In the genomic region with DNA sequence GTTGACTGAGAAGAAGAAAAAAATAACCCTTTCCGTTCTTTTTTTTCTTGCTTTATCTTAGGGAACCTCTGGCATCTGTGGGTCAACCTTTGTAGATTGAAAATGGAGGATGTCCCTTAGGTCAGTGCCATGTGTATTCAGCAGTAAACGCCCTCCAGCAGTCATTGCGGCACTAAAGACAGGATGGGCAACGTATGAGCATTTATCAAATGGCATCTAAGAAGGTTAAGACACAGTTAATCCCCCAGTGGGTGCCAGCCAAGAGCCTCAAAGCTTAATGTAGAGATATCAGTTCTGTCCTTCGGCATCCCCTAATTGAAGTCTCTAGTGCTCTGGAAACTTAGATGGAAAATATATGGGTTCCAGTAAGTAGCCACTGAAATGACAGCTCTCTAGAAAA, we compare ENCODE assay signal across 8 mouse cellular contexts. TPM values are rescaled to one million over a fixed set of nuclear protein-coding genes. Genes with fewer than 3 reads are reported as not detected.
A peak's percentile ranks its signal among the peaks of the same experiment; 100 is the strongest.
DNase-seq lines count a peak whose midpoint lies in the region; ATAC-seq and TF ChIP-seq lines count a peak whose summit lies in the region.

No protein-coding gene starts in this region.

- H3ac ChIP-seq in myocyte (ENCODE audit: control insufficient read depth, insufficient read length): no peak overlapping the region

- no peaks in the 10 kb centered on the region for H3K9me3 ChIP-seq in kidney, embryonic 16.5 days (ENCODE audit: low read length)
- no peaks in the 10 kb centered on the region for H3K9me3 ChIP-seq in embryonic facial prominence, embryonic 14.5 days (ENCODE audit: control insufficient read depth, low read length)
- no peaks in the 10 kb centered on the region for H3K9me3 ChIP-seq in intestine, embryonic 14.5 days (ENCODE audit: control insufficient read depth, low read length)

- no peak for ATAC-seq in kidney, embryonic 16.5 days (ENCODE audit: low FRiP score, low TSS enrichment)
- ATAC-seq in embryonic facial prominence, embryonic 14.5 days (ENCODE audit: low read depth): no peak
- no peak for ATAC-seq in intestine, embryonic 14.5 days (replicated peaks; ENCODE audit: low FRiP score, low TSS enrichment, low read depth)

- WGBS in kidney, embryonic 16.5 days: 47% methylated on average over 5 of the region's 5 CpGs
- 23% methylated on average over 5 of the region's 5 CpGs for WGBS in embryonic facial prominence, embryonic 14.5 days
- 45% methylated on average over 5 of the region's 5 CpGs for WGBS in intestine, embryonic 14.5 days

- no peak for DNase-seq in kidney, adult 8-10 months
- no peak for DNase-seq in embryonic facial prominence, embryonic 14.5 days (ENCODE audit: low spot score)
- DNase-seq in intestine, embryonic 14.5 days (ENCODE audit: low spot score): no peak
- no peak for DNase-seq in yolk sac, embryonic 10.5 days (ENCODE audit: low spot score)
- DNase-seq in left cerebral cortex, adult 8-10 months (ENCODE audit: low spot score in 2 of 2): no peak
- DNase-seq in urinary bladder, adult 2 months (ENCODE audit: low spot score): no peak

- H3K79me2 ChIP-seq in myocyte (ENCODE audit: control insufficient read depth, insufficient read depth): peaks cover 42% of the 10 kb centered on the region

- H3K9ac ChIP-seq in kidney, embryonic 16.5 days (replicated peaks; ENCODE audit: low read length): peak overlapping the region; percentile 53
- peak overlapping the region; percentile 84 for H3K9ac ChIP-seq in embryonic facial prominence, embryonic 14.5 days (ENCODE audit: low read depth, low read length)
- H3K9ac ChIP-seq in intestine, embryonic 14.5 days (ENCODE audit: low read length): peak overlapping the region; percentile 74

- H3K4me3 ChIP-seq in kidney, embryonic 16.5 days (ENCODE audit: low read length): peak overlapping the region; percentile 68
- H3K4me3 ChIP-seq in embryonic facial prominence, embryonic 14.5 days (ENCODE audit: low read depth, low read length): peak overlapping the region; percentile 63
- H3K4me3 ChIP-seq in intestine, embryonic 14.5 days (ENCODE audit: low read depth, low read length): peak overlapping the region; percentile 62
- peak overlapping the region; percentile 85 for H3K4me3 ChIP-seq in myocyte

- H3K36me3 ChIP-seq in kidney, embryonic 16.5 days (ENCODE audit: insufficient read depth, low read length): no peaks in the 10 kb centered on the region
- H3K36me3 ChIP-seq in embryonic facial prominence, embryonic 14.5 days (ENCODE audit: control insufficient read depth, insufficient read depth, low read length): no peaks in the 10 kb centered on the region
- no peaks in the 10 kb centered on the region for H3K36me3 ChIP-seq in intestine, embryonic 14.5 days (ENCODE audit: control insufficient read depth, insufficient read depth, low read length)
- H3K36me3 ChIP-seq in myocyte (ENCODE audit: control insufficient read depth, insufficient read depth): no peaks in the 10 kb centered on the region

- no peak for TF ChIP-seq POLR2A in myocyte (IDR thresholded peaks at IDR 0.05; ENCODE audit: insufficient read length, low read depth)

- H3K4me2 ChIP-seq in kidney, embryonic 16.5 days (replicated peaks; ENCODE audit: low read depth, low read length): peak overlapping the region; percentile 82
- peak overlapping the region; percentile 91 for H3K4me2 ChIP-seq in embryonic facial prominence, embryonic 14.5 days (ENCODE audit: low read depth, low read length)
- H3K4me2 ChIP-seq in intestine, embryonic 14.5 days (ENCODE audit: low read length): peak overlapping the region; percentile 91
- H3K4me2 ChIP-seq in myocyte (ENCODE audit: low read depth): peak overlapping the region; percentile 97

- no peaks in the 10 kb centered on the region for H3K27me3 ChIP-seq in kidney, embryonic 16.5 days (ENCODE audit: insufficient read depth, low read length)
- no peaks in the 10 kb centered on the region for H3K27me3 ChIP-seq in embryonic facial prominence, embryonic 14.5 days (replicated peaks; ENCODE audit: control insufficient read depth, insufficient read depth, low read length)
- no peaks in the 10 kb centered on the region for H3K27me3 ChIP-seq in intestine, embryonic 14.5 days (replicated peaks; ENCODE audit: control insufficient read depth, insufficient read depth, low read length)
- H3K27me3 ChIP-seq in myocyte (ENCODE audit: control insufficient read depth, insufficient read depth, insufficient read length): no peaks in the 10 kb centered on the region

- peak overlapping the region; percentile 94; the same call in 1 of the 2 replicates for H3K27ac ChIP-seq in kidney, embryonic 16.5 days (ENCODE audit: low read length)
- H3K27ac ChIP-seq in embryonic facial prominence, embryonic 14.5 days (replicated peaks; ENCODE audit: low read depth, low read length): peak overlapping the region; percentile 97
- no peak overlapping the region for H3K27ac ChIP-seq in intestine, embryonic 14.5 days (ENCODE audit: low read depth)

- peaks cover 44% of the 10 kb centered on the region for H3K4me1 ChIP-seq in kidney, embryonic 16.5 days (ENCODE audit: insufficient read depth, low read length)
- peaks cover 25% of the 10 kb centered on the region for H3K4me1 ChIP-seq in embryonic facial prominence, embryonic 14.5 days (ENCODE audit: control insufficient read depth, insufficient read depth, low read length)
- peaks cover 28% of the 10 kb centered on the region for H3K4me1 ChIP-seq in intestine, embryonic 14.5 days (replicated peaks; ENCODE audit: control insufficient read depth, insufficient read depth, low read length)

TF ChIP-seq in myocyte, 11 proteins besides CTCF, POLR2A, EP300 and RAD21:
- TF ChIP-seq USF1 (IDR thresholded peaks at IDR 0.05; ENCODE audit: low read depth): no peak
- TF ChIP-seq MYOD1 (IDR thresholded peaks at IDR 0.05; ENCODE audit: control insufficient read depth in 1 of 3, insufficient read length in 2 of 3, low read depth in 2 of 3): no peak
- TF ChIP-seq REST (IDR thresholded peaks at IDR 0.05; ENCODE audit: insufficient read depth, insufficient read length): no peak
- no peak for TF ChIP-seq SRF (IDR thresholded peaks at IDR 0.05; ENCODE audit: control insufficient read depth, insufficient read length, low read depth)
- TF ChIP-seq CEBPB (IDR thresholded peaks at IDR 0.05; ENCODE audit: insufficient read depth, poor library complexity, severe bottlenecking): no peak
- TF ChIP-seq TCF12 (IDR thresholded peaks at IDR 0.05; ENCODE audit: insufficient read depth, poor library complexity, severe bottlenecking): no peak
- no peak for TF ChIP-seq MAX (IDR thresholded peaks at IDR 0.05; ENCODE audit: low read depth)
- no peak for TF ChIP-seq TCF3 (IDR thresholded peaks at IDR 0.05; ENCODE audit: insufficient read length, low read depth)
- TF ChIP-seq POLR2AphosphoS2 (IDR thresholded peaks at IDR 0.05; ENCODE audit: insufficient read length, low read depth): no peak
- no peak for TF ChIP-seq E2F4 (IDR thresholded peaks at IDR 0.05; ENCODE audit: insufficient read depth)
- TF ChIP-seq MYOG (IDR thresholded peaks at IDR 0.05; ENCODE audit: control insufficient read depth in 1 of 3, insufficient read depth in 1 of 3, insufficient read length in 2 of 3, low read depth in 2 of 3): no peak

RNA-seq across cellular contexts. Expression of a gene that starts 0.7 kb away (rescaled TPM):
- polyA plus RNA-seq in kidney, embryonic 16.5 days (2015; fragmentation: Nextera tagmentation; extraction: Ambion mirVana): 103 and 106 TPM in 2 replicates
- polyA plus RNA-seq in embryonic facial prominence, embryonic 14.5 days (2014; fragmentation: Nextera tagmentation; extraction: Ambion mirVana): 157 and 162 TPM in 2 replicates
- polyA plus RNA-seq in intestine, embryonic 14.5 days (2014; fragmentation: Nextera tagmentation; extraction: Ambion mirVana): 111 and 118 TPM in 2 replicates
- polyA plus RNA-seq in myocyte (2012; fragmentation: generic; extraction: Trizol): 38.5 TPM
- 100 to 1,000 TPM; 222 to 278 (median 250) TPM for total RNA-seq in left cerebral cortex, adult 8-10 months (2022)
- polyA plus RNA-seq in urinary bladder, adult 2 months (2012; rRNA removed): 161 and 178 TPM in 2 replicates
